Mouse (Mus musculus): ENCODE data around the gene Nav3.

Nav3 gene

DNA sequence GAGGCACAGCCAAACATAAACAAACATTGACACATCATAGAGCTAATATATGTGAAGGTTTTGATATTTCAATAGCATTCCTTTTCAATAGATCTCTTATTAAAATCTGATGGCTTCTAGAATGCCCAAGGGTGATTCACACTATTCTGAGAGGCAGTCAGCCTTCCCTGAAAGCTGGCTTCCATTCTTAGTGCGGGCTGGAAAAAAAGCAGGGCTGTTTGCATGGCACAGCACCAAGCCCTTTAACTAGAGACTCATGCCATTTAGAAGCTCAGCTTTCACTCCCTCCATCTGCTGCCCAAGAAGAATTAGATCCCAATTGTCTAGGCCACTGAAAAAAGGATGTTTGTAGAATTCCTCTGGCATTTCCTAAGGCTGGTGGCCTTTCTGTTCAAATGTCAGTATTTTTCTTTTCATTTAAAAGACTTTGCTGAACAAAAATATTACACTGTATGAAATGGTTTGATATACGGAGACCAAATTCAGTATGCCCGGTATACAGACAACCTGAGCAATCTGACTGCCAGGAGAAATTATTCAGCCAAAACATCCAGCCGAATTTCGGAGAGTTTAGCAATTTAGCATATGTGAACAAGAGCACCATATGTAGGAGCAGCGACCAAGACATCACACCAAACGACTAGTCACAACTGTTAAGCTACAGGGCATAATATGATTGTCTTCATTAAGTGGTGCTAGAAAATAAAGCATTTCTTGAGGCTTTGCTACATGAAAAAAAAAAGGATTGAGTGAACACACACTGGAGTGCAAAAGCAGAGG is 263.8 kb downstream of the Nav3 start:
- DNase-seq (ENCODE audit: low read depth, low spot score) = peak; percentile 64

DNA sequence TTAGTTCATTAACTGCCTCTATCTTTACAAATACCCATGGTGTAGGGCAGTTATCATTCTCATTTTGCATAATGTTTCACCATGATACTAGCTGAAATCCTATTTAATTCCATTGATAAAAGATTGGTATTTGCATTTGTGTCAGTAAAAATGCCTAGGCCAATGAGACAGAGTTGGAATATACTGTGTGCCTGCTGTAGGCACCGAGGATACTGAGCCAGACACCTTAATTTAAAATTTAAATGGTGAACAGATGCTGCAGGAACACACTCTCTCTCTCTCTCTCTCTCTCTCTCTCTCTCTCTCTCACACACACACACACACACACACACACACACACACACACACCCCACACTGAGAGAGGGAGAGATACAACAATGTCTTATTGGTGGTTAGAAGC is 269.8 kb downstream of the Nav3 start:
- no peak for DNase-seq (ENCODE audit: low read depth, low spot score)

DNA sequence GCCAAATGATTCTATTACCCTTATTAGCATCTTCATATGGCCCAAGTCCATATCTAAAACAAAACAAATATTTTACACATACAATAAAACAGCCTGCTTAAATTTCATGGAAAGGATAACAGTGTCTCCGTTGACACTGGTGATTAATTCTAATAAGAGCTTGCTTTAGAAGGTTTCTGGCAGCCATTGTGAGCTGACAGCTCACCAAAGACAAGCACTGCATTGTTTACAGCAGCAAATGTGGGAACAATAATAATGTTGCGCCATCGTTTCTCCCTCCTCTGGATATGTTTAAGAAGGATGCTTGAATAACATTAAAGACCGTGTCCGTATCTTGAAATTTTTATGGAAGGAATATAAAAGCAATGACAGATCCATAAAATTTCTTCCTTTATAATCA is 280.1 kb downstream of the Nav3 start:
- no peak for DNase-seq (ENCODE audit: low read depth, low spot score)

DNA sequence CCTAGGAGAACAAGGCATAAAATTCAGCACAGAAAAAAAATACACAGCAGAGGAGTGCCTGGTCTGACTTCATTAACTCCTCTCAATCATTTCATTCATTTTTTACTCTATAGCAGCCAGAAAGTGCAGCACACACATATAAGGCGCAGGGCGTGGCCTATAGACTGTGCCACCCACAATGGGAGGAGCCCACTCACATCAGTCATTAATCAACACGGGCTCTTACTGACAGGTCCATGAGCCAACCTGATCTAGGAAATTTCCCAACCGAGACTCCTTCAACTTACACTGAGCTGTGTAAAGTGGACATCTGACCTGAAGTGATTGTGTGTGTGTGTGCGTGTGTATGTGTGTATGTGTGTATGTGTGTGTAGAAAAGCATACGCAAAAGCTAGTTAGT is 286.6 kb downstream of the Nav3 start:
- DNase-seq (ENCODE audit: low read depth, low spot score) = no peak

DNA sequence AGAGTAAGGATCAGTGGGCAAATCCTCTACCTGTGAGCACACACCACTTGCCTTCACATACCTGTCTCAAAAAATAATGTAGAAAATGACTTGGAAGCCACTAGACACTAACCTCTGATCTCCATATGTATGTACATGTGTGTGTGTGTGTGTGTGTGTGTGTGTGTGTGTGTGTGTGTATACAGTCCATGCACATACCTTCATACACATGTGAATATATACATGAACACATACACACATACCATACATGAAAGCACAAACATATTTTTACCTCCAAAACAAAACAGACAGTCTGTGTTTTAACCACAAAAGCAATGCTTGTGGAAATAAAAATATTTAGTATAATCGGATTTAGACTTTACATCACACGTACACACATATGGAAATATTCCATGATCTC is 287.1 kb downstream of the Nav3 start:
- DNase-seq (ENCODE audit: low read depth, low spot score) = no peak

DNA sequence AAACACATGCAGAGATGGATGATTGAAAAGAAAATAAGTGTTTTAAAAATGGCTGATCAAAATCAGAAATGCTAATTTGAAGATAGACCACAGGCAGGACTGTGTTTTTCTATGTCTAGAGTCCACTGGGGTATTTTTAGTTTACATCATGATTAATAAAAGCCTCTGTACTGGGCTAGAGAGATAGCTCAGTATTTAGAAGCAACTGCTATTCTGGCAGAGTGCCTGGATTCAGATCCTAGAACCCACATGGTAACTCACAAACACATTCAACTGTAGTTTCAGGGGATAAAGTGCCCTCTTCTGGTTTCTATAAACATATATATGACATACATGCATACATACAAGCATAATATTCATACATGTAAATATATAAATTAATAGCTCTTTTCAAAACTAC is 293.4 kb downstream of the Nav3 start:
- DNase-seq (ENCODE audit: low read depth, low spot score) = no peak

DNA sequence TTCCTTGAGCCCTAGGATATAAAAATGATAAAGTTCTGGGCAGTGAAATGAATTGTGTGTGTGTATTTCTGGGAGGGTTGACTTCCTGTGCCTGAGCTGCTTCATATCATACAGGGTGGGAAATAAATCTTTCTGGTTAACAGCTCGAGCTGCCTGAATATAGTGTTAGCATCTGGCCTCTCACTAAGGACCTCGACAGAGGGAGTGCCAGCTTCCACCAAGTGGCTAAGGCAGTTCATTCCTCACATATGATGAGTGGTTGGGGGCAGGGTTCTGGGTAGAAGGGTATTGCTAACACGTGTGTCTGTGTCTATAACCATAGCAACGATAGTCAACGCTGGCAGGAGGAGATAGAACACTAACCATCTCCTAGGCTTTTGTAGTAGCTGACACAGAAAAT is 295.1 kb downstream of the Nav3 start:
- no peak for DNase-seq (ENCODE audit: low read depth, low spot score)

DNA sequence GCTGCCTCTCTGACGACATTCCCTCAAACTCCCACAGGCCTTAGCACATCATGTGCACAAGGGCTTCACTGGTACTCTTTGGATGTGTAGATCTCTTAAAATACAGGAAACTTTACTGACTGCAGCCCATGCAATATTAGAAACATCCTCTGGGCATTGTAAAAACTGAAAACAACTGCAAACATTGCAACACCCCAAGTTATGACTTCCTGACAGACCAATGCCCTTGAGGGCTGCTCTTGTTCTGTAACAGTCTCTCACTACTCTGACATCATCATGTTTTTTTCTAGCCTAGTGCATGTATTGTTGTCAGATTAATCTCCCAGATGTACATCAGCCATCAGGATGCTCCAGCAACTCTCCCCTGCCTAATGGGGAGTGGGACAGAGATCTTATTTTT is 296.5 kb downstream of the Nav3 start:
- no peak for DNase-seq (ENCODE audit: low read depth, low spot score)

DNA sequence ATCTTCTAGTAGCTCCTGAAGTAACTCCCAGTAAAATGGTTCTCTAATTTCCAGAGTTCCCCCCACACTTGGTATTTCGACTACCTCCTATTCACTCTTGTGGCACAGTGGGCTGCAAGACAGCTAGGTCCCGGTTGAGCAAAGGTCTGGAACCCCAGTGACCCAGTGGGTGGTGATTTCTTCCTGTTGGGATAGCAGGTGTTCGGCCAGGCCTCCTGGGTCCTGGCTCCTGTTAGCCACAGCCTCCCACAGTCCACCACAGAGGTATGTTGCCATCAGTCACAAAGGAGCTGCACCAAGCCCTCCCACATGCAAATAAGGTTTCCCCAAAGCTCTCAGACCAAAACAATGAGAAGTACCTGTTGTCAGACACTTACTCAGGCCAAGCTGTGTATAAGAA is 297.9 kb downstream of the Nav3 start:
- no peak for DNase-seq (ENCODE audit: low read depth, low spot score)

DNA sequence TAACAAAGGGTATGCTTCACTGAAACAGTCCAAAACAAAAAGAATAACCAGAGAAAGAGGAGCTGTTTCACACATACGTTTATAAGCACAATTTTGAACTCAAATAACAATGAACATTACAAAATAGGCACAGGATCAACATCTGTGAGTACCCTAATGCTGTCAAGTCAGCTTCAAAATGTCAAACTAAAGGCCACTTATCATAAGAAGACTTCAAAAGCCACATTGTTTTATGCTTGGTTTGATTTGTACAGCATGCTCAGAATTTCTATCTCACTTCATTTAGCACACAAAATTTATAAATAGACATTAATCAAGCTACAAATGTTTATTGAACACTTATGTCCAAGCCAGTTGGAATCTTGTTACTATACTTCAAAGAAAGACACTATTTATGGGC is 299.6 kb downstream of the Nav3 start:
- no peak for DNase-seq (ENCODE audit: low read depth, low spot score)

DNA sequence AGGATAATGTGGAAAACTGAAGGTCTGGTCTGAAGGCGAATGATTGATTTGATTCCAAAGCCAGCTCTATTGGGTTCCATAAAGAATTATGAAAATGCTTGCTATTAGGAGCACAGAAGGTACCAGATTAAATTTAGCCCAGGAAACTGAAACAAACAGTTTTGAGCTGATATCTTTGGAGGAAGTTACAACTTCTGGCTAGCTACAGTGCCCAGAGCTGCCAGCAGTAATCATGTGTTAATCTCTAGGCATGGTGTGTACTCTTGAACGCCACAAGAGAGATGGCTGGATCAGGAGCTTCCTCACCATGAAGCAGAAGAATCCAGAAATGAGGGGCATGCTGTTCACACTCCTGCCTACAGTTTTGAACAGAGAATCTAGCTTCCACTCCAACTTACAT is 300.5 kb downstream of the Nav3 start:
- no peak for DNase-seq (ENCODE audit: low read depth, low spot score)

DNA sequence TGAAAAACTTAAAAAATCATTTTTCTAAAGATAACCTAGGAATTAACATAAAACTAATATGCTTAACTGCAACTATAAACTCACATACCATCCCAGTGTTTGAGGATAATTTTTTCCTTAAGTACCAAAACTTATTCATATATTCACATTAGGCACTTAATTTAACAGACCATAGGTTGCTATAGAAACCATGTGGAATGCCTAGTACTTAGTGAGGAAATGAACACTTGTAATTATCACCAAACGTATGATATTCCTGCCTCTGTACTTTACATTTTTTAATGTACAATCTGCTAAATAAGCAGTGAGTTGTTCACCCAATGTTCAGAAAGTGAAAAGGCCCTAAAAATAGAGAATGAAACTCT is 301.1 kb downstream of the Nav3 start:
- peak; percentile 18 for DNase-seq (ENCODE audit: low read depth, low spot score)

DNA sequence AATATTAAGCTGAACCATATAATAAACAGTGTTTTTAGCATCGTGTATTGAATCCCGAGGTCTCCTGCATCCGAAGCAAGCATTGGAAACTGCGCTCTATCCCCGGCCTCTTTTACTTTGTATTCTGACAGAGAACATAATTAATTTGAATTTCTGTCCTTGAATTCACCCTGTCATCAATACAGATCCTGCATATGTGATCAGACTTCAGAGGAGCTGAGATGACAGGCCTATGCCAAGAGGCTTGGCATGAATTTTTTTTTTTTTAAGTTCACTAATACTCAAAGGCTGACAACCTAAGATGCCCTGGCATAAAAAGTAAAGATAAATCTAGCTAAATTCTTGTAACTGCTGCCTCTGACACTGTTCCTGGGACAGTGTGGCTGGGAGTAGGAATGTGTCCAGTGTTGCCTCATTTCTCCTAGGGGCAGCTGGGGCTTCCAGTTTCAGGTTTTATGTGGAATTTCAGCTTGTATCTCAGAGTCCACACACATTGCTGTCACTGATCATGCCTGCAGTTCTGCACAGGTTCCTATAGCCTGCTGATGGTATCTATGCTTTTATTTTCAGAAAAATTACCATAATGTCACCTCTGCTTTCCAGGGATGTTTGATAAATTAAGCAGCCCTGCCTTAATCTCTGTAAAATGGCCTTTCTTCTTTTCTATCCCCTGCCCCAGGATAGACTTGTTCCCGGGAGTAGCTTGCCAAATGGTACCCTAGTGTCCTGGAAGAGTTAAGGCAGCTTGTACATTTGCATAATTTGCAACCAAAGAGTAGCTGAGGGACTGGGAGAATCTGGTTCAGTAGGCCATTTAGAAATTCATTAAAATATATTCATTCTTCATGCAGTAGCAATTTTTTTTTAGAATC is 301.8 kb downstream of the Nav3 start:
- DNase-seq (ENCODE audit: low read depth, low spot score) = no peak

DNA sequence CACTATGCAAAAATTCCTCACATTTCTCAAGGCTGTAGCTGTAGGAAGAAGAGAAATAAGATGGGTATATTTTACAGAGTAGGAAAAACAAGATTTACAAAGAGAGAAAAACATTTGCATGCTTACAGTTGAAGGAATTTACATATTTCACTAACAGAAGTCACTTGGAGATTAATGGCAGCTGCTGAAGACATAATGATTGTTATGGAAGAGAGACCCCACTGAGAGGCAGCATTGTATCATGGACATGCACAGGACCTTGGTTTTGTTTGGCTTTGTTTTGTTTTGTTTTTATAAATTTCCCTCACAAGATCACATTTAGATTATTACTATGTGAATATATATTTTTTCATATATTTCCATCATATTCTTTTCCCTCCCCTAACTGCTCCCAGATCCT is 335.4 kb downstream of the Nav3 start:
- no peak for DNase-seq (ENCODE audit: low read depth, low spot score)

DNA sequence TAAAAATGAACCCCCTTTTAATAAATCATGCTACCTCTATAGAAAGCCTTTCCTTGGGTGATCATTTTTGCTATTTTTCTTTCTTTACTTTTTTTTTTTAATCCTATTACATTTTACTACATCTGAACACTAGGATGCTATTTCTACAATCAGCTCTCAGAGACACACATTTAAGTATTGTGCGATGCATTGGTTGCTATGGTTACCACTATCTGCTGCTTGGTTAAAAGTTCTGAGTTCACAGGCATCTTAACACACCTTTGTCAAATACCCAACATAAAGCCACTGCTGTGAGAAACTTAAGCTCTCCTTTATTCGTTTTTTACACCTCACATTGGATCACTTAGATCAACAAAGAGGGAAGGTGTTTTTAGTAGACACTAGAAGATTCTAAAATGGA is 338.7 kb downstream of the Nav3 start:
- peak; percentile 30 for DNase-seq (ENCODE audit: low read depth, low spot score)

DNA sequence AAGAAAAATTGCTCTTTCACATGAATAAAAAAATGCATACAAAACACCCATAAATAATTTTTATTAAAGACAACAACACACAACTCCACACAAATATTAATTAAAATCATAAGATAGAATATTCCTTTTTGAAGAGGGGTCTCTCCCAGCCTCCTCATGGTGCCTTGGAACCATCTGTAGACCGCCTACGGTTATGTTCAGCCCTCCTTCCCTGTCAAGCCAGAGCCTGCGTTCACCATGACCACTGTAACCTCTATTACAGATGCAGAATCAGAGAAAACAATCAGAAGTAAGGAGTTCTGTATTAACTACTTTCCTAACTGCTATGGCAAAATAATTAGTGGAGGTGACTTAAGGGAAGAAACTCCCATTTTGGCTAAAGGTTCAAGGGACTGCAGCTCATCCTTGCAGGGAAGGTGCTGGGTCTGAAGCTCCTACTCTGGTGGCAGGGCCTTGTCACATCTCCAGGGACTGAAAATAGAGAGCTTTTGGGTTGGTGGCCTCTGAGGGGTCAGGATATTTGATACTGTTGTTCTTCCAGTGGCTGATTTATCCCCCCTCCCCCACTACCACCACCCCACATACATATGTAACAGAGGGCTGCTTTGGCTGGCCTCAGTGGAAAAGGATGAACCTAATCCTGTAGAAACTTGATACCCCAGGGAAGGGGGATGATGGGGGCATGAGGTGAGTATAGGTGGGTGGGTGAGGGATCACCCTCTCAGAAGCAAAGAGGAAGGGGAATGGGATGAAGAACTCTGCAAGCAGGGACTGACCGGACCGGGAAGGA is 343.1 kb downstream of the Nav3 start:
- no peak for DNase-seq (ENCODE audit: low read depth, low spot score)

DNA sequence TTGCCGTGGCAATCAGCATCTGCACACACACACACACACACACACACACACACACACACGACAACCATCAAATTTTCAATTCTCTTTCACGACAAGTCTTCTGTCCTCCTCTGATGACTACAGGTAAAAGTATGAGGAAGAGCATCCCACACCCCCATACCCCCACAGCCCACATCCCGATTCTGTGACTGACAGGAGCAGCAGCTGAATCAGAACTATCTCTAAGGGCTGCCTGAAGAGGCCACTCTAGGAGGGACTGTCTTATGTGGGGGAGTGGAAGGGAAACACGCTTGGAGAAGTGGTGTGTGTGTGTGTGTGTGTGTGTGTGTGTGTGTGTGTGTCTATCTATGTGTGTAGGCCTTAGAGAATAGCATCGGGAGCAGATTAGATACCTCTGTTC is 352.7 kb downstream of the Nav3 start:
- DNase-seq (ENCODE audit: low read depth, low spot score) = no peak

DNA sequence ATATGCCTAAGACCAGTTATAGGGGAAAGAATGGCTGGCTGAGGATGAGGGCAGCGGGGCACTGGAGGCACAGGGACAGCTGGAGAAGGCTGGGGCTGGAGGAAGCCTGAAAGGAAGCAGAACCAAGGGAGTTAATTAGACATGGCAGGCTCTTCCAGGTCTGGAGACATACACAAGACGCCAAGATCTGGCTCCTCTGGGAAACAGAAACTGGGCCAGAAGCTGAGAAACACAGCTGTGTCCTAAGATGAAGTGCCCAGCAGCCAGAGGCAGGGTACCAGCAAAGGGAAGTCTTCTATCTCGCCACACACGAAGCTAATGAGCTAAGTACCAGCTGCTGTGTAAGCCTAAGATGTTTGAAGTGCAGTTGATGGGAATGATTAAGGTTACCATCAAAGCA is 353.8 kb downstream of the Nav3 start:
- no peak for DNase-seq (ENCODE audit: low read depth, low spot score)

DNA sequence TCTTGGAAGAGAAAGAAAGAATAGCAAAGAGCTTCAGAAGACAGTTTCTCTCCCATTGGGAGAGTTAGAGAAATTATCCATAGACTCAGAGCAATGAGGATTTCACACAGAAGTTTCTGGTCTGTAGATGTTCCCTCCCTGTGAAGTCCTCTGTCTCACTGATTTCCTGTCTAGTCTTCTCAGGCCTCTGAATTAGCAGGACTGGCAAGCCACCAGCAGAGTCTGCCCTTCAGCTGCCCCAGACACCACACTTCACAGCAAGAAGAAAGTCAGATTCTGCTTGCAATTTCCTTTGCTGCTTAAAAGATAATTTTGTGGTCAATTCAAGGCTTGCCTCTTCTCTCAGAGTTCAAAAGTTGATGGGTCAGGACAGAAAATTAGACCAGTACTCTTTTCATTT is 361.6 kb downstream of the Nav3 start:
- DNase-seq (ENCODE audit: low read depth, low spot score) = no peak

DNA sequence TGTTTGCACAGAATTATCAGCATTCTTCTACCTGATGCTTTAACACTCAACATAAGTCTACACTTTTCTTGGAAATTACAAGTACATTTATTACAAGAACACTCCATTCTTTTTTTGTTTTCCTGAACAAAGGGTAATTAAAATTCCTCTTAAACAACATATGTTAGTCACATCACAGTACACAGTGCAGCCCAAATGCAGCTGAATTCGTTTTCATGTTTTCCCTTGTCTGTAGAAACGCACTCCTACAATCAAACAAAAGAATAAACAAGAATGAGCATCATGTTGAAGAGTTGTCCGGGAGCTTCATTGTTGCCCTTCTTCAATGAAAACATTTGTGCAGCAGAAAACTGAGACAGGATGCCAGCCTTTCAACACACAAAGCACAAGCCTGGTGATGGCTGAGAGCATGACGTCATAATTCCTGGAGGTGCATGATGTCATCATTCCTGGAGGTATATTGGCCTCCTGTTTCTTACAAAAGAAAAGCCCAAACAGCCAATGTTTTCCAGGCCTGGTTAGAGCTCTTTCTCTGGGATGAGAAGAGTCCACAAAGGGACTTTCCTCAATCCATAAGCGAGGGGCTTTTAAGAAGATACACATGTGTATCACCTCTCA is 367.5 kb downstream of the Nav3 start:
- DNase-seq (ENCODE audit: low read depth, low spot score) = no peak

DNA sequence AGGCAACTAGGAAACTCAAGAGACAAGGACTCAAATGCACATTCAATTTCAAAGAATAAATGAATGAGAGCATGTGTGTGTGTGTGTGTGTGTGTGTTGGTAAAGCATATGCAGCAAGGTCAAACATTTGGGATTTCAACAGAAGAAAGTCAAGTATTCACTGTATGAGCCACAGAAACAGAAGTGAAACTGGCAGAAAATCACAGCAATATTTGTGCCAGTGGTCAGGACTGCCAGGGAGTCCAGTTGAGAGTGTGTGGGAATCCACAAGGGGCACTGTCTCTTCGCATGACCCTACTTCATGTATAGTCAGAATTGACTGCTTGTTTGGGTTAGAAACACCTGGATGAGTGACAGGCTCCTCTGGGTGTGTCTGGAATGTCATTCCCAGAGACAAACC is 370.1 kb downstream of the Nav3 start:
- DNase-seq (ENCODE audit: low read depth, low spot score) = no peak

DNA sequence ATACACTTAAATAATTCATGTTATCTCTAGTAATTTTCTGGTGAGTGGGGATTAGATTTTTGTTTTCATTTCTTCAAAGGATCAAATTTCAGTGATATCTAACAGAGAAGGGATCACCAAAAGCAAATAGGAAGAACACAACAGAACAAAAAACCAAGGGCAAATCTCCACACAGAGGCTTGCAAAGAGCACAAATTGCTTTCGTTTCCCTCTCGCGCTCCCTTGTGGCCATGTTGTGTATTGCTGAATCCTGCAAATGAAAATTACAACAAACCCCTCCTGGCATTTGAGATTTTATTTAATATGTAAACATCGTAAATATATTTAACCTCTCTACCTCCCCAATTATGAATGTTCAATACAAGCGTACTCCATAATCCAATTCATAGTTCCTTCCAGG is 370.8 kb downstream of the Nav3 start:
- DNase-seq (ENCODE audit: low read depth, low spot score) = no peak

Data from brain, embryonic 18.5 days (tissue).